Mouse (Mus musculus) E14TG2a.4 (cell line): ENCODE results near the gene Ccl6.

Source experiments
- CTCF ChIP-seq: conservative IDR thresholded peaks from 2 replicates; pipeline ENCODE4 v1.5.1; 2014; ENCODE audit warnings: low read length
- POU5F1 ChIP-seq: IDR thresholded peaks from 2 replicates; pipeline ENCODE4 v1.6.1; 2014; ENCODE audit warnings: low read length, borderline replicate concordance

DNA sequence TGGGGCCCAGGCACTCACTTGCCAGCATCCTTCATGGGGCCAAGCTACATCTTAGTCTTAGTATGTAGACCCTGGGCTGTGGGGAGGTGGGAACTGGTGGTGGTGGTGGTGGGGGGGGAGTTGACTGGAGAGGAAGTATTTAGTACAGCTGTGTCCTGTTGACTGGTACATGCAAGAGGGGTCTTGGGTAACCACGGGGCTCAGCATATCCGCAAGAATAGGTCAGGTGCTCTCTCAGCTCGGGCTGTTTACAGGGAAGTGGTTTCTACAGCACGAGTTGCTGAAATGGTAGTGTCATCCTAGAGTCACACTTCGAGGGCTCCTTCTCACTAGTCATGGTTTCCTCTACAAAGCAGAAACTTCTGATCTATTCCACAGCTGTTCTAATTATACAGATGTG lies 47.3 kb upstream of the Ccl6 start:
- no peak for TF ChIP-seq CTCF
- no peak for TF ChIP-seq POU5F1
